Mouse (Mus musculus) layer of hippocampus, adult 2 months (tissue): ENCODE measurements around the gene Mrto4. TPM values are rescaled to one million over a fixed set of nuclear protein-coding genes. Genes with fewer than 3 reads are reported as not detected.

Source experiments
- DNase-seq, 2 experiments: peaks; one replicate each; pipeline ENCODE4 v3.0.0; 2022; ENCODE audit warnings: low spot score in 2 of 2
- H3K27ac ChIP-seq: fragments of 200-600 bp; 2 replicates; pipeline ENCODE4 v1.8.1; 2022
- H3K4me3 ChIP-seq: fragments of 200-600 bp; 2 replicates; pipeline ENCODE4 v1.8.1; 2022; ENCODE audit warnings: mild to moderate bottlenecking
- CTCF ChIP-seq: fragments of 200-600 bp; conservative IDR thresholded peaks from 2 replicates; pipeline ENCODE4 v1.8.1; 2022; ENCODE audit warnings: antibody characterized with exemption, mild to moderate bottlenecking, moderate library complexity
- microRNA-seq, 2 experiments: library from miRNA; unstranded; fragments of <30 nt; microRNA quantifications; one replicate each; pipeline ENCODE4 v1.2.0; 2021
- total RNA-seq, 2 experiments: library from RNA; stranded (reverse); gene quantifications; 2 replicates each; pipeline ENCODE4 v1.2.3; 2021

Mrto4 gene
- total RNA-seq, 2 experiments from 2014 or later: 51.5 to 53.6 TPM

DNA sequence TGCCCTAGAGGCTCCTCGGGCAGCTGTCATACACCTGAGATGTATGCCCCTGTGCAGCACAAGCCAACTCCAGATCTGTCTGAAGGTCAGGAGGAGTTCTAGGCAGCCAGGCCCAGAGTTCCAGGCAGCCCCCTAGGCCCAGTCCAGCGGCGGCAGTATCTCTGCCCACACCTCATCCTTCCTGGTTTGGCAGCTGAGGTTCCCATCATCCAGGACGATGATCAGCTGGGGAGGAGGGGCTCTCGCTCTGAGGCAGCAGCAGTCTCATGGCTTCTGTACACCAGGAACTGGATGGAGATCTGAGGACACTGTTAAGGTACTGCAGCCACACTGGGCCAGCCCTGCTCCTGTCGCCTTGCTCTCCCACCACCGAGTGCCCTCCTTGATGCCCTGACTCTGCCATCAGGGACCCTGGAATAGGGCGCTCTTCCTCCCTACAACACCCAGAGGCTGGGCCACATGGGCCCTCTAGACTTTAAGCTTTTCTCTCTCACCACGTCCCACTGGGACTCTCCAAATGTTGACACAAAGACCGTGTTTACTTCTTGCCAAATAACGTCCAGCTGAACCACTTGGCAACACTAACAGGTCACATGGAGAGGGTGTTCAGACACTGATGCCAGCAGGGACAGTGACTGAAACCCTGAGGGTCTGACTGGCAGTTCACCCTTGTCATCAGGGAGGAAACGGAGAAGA, 53.6 kb downstream of the Mrto4 start:
- Histone ChIP-seq H3K4me3 (no peak overlapping the region), H3K27ac (peak overlapping the region; percentile 46; the same call in 1 of the 2 replicates)
- no peak for DNase-seq
- TF ChIP-seq CTCF: no peak

DNA sequence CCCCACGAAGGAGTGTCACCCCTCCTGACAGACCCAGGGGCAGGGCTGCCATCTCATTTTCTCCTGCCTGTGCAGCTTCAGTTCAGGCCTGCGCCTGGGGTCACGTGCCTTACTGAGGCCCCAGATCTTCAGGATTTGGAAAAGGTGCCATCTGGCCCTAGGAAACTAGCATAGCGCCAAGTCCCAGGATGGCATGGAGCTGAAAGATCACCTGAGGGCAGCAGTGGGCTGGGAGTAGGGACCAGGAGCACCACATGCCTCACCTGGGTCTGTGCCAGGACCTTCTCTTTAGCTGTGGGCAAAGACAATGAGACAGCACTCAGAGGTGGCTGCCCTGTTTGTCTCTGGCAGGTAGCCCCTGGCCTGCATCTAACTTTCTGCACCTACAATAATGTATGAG, 54.8 kb downstream of the Mrto4 start:
- peak in 1 of 2 experiments; percentile 48 for DNase-seq
- TF ChIP-seq CTCF: peak; percentile 46
- Histone ChIP-seq H3K4me3 (no peak overlapping the region), H3K27ac (peak overlapping the region; percentile 32; the same call in 1 of the 2 replicates)

Small RNAs within 50 kb of the gene (microRNA-seq; reads per million reads assigned to microRNA genes)
- gene Gm24245 (0 reads per million in 2 experiments), gene Gm25732 (0.32 to 0.55 reads per million in 2 experiments)

Other genes starting within 250 kb of the Mrto4 start
- 100 to 1,000 TPM; 184 to 196 TPM for gene Minos1, start 221.5 kb downstream of the Mrto4 start, total RNA-seq
- 100 to 1,000 TPM; 374 to 416 TPM for gene Capzb, start 159.7 kb downstream of the Mrto4 start, total RNA-seq
- 10 to 100 TPM; 12.5 to 13.3 TPM for gene Pqlc2, start 41.9 kb downstream of the Mrto4 start, total RNA-seq
- gene Akr7a5, start 41.8 kb downstream of the Mrto4 start, total RNA-seq: 10 to 100 TPM; 31.6 to 32.9 TPM
- 10 to 100 TPM; 90.8 to 96.6 TPM for gene Emc1, start within 50 bp of the Mrto4 start, total RNA-seq
- 100 to 1,000 TPM; 171 to 176 TPM for gene Ubr4, start within 50 bp of the Mrto4 start, total RNA-seq
- gene Iffo2, start 178.0 kb upstream of the Mrto4 start, total RNA-seq: 10 to 100 TPM; 15.7 to 17.5 TPM